Mouse (Mus musculus) CH12.LX (cell line): ENCODE data around the gene Mctp2. TPM values are rescaled to one million over a fixed set of nuclear protein-coding genes. Genes with fewer than 3 reads are reported as not detected.

ENCODE experiments used
- DNase-seq: peaks from one replicate; pipeline ENCODE4 v3.0.0-alpha.2; 2013; ENCODE audit errors: extremely low read depth
- H3K27ac ChIP-seq: 2 replicates; pipeline ENCODE4 v1.5.1; 2012; ENCODE audit warnings: low read depth, mild to moderate bottlenecking, control low read depth, moderate library complexity; ENCODE audit not compliant: insufficient read depth
- H3K27me3 ChIP-seq: replicated peaks from 2 replicates; pipeline ENCODE3; 2012; ENCODE audit warnings: inconsistent platforms
- H3K36me3 ChIP-seq, 2 experiments: replicated peaks in 1 of 2; 2 replicates each; pipeline versions ENCODE3 to v1.6.1; 2012; ENCODE audit warnings: inconsistent platforms in 1 of 2, low read length in 1 of 2, mild to moderate bottlenecking in 1 of 2, mixed read lengths in 1 of 2, moderate library complexity in 1 of 2; ENCODE audit not compliant: control insufficient read depth in 1 of 2, insufficient read depth in 1 of 2
- H3K4me1 ChIP-seq, 2 experiments: 2 replicates each; pipeline ENCODE4 v1.6.1; 2012; ENCODE audit warnings: inconsistent platforms in 1 of 2, moderate library complexity in 1 of 2; ENCODE audit not compliant: insufficient read depth in 2 of 2, control insufficient read depth in 1 of 2
- H3K4me2 ChIP-seq: 2 replicates; pipeline ENCODE4 v1.6.1; 2012; ENCODE audit warnings: low read depth, mild to moderate bottlenecking, control low read depth; ENCODE audit not compliant: poor library complexity, insufficient read depth, severe bottlenecking
- H3K4me3 ChIP-seq, 3 experiments: fragments of 150-350 bp in 1 of 3; sonication (generic) in 1 of 3; replicated peaks in 1 of 3; 2 replicates each; pipeline versions ENCODE3 to v1.5.1; 2011 to 2012; ENCODE audit warnings: low read depth in 2 of 3, low read length in 2 of 3, mild to moderate bottlenecking in 2 of 3, moderate library complexity in 2 of 3, control low read depth in 1 of 3, improper control_type of control experiment in 1 of 3, inconsistent platforms in 1 of 3, mixed read lengths in 1 of 3; ENCODE audit not compliant: poor library complexity in 1 of 3
- H3K79me2 ChIP-seq: replicated peaks from 2 replicates; pipeline ENCODE4 v1.6.1; 2012; ENCODE audit warnings: mild to moderate bottlenecking, moderate library complexity; ENCODE audit not compliant: control insufficient read depth, poor library complexity, insufficient read depth, severe bottlenecking; ENCODE audit errors: extremely low read depth
- H3K9ac ChIP-seq: 2 replicates; pipeline ENCODE4 v1.6.1; 2012; ENCODE audit warnings: low read depth, mild to moderate bottlenecking, control low read depth, moderate library complexity; ENCODE audit not compliant: insufficient read depth
- H3K9me3 ChIP-seq: replicated peaks from 2 replicates; pipeline ENCODE3; 2012; ENCODE audit warnings: low read length, inconsistent platforms, mixed read lengths
- CHD2 ChIP-seq: IDR thresholded peaks from 2 replicates; pipeline ENCODE4 v1.6.1; 2011; ENCODE audit warnings: low read length, improper control_type of control experiment
- E2F4 ChIP-seq: IDR thresholded peaks from 2 replicates; pipeline ENCODE4 v1.6.1; 2011; ENCODE audit warnings: low read depth, low read length, improper control_type of control experiment; ENCODE audit not compliant: insufficient replicate concordance
- GABPA ChIP-seq: IDR thresholded peaks from 2 replicates; pipeline ENCODE4 v1.6.1; 2012; ENCODE audit warnings: low read depth, low read length, improper control_type of control experiment, inconsistent platforms; ENCODE audit not compliant: insufficient replicate concordance
- HCFC1 ChIP-seq: IDR thresholded peaks from 2 replicates; pipeline ENCODE4 v1.6.1; 2012; ENCODE audit warnings: low read depth, mild to moderate bottlenecking, inconsistent platforms, low read length, improper control_type of control experiment
- JUN ChIP-seq: IDR thresholded peaks from 2 replicates; pipeline ENCODE4 v1.6.1; 2011; ENCODE audit warnings: low read depth, mild to moderate bottlenecking, low read length, improper control_type of control experiment, moderate library complexity; ENCODE audit not compliant: insufficient read depth
- JUND ChIP-seq: conservative IDR thresholded peaks from 2 replicates; pipeline ENCODE4 v1.6.1; 2011; ENCODE audit warnings: low read depth, low read length, improper control_type of control experiment
- MAFK ChIP-seq: IDR thresholded peaks from 2 replicates; pipeline ENCODE4 v1.6.1; 2011; ENCODE audit warnings: low read length, improper control_type of control experiment; ENCODE audit not compliant: insufficient replicate concordance
- MAZ ChIP-seq: IDR thresholded peaks from 2 replicates; pipeline ENCODE4 v1.6.1; 2012; ENCODE audit warnings: low read depth, mild to moderate bottlenecking, inconsistent platforms, low read length, improper control_type of control experiment, moderate library complexity
- MEF2A ChIP-seq: IDR thresholded peaks from 2 replicates; pipeline ENCODE4 v1.6.1; 2014; ENCODE audit warnings: low read depth, mild to moderate bottlenecking, inconsistent platforms, low read length, improper control_type of control experiment, borderline replicate concordance
- MYC ChIP-seq: IDR thresholded peaks from 2 replicates; pipeline ENCODE4 v1.6.1; 2011; ENCODE audit warnings: low read depth, mild to moderate bottlenecking, improper control_type of control experiment, low read length
- NELFE ChIP-seq: IDR thresholded peaks from 2 replicates; pipeline ENCODE4 v1.6.1; 2011; ENCODE audit warnings: low read depth, low read length, improper control_type of control experiment
- PAX5 ChIP-seq: IDR thresholded peaks from 2 replicates; pipeline ENCODE4 v1.6.1; 2012; ENCODE audit warnings: low read length, inconsistent platforms, mixed read lengths
- POLR2AphosphoS2 ChIP-seq: IDR thresholded peaks from 2 replicates; pipeline ENCODE4 v1.6.1; 2011; ENCODE audit warnings: low read depth, low read length, improper control_type of control experiment
- SIN3A ChIP-seq: IDR thresholded peaks from 2 replicates; pipeline ENCODE4 v1.6.1; 2012; ENCODE audit warnings: low read length, improper control_type of control experiment, inconsistent platforms
- TBP ChIP-seq: conservative IDR thresholded peaks from 2 replicates; pipeline ENCODE4 v1.6.1; 2011; ENCODE audit warnings: low read depth, low read length, improper control_type of control experiment
- dilution Hi-C: fragments of 300-500 bp; cut with MboI; formaldehyde crosslinking; loops from 2 replicates; pipeline ENCODE4 v1.14.3; 2020; ENCODE audit warnings: low sequenced_read_pairs; ENCODE audit not compliant: extremely low pct_unique_long_range_greater_than_20kb, extremely low pct_ligation_motif_present
- in situ Hi-C: fragments of 300-500 bp; cut with MboI; formaldehyde crosslinking; loops from 3 replicates; pipeline ENCODE4 v1.14.3; 2019; ENCODE audit warnings: low sequenced_read_pairs, low pct_ligation_motif_present, low pct_unique_long_range_greater_than_20kb, mixed read lengths
- polyA plus RNA-seq: library from polyadenylated mRNA; unstranded; fragments of >175 nt; gene quantifications from 2 replicates; pipeline ENCODE4 v1.2.1, GENCODE M21; 2012; ENCODE audit warnings: low read depth; ENCODE audit not compliant: insufficient read length
- total RNA-seq, 2 experiments: library from RNA; depleted of rRNA; stranded (reverse); fragments of 300-350 nt in 1 of 2; fragments of >200 nt in 1 of 2; gene quantifications; 2 replicates each; pipeline ENCODE4 v1.2.3; 2012 to 2014

The Mctp2 gene
- total and polyA plus RNA-seq, 3 experiments: 0.23 to 0.48 (median 0.38) TPM

- TF ChIP-seq HCFC1 (no peak), MAZ (no peak), CHD2 (no peak), MAFK (no peak), JUND (no peak), GABPA (no peak), POLR2AphosphoS2 (no peak), PAX5 (no peak), E2F4 (no peak), NELFE (no peak)
- H3K79me2 ChIP-seq: no peaks in the 10 kb centered on the region
- dilution Hi-C loops: no loop called here
- in situ Hi-C loops: no loop called here
- no peaks in the 10 kb centered on the region for H3K36me3 ChIP-seq
- H3K27ac ChIP-seq: no peak overlapping the region
- H3K4me3 ChIP-seq: no peak overlapping the region
- H3K9me3 ChIP-seq: no peaks in the 10 kb centered on the region
- no peaks in the 10 kb centered on the region for H3K4me1 ChIP-seq
- no peaks in the 10 kb centered on the region for H3K27me3 ChIP-seq
- no peak overlapping the region for H3K9ac ChIP-seq
- no peak overlapping the region for H3K4me2 ChIP-seq
- no peak for DNase-seq
These were observed 8.1 kb upstream of the Mctp2 start for GRCm38 (mm10) chr7:72314395-72315060.

DNA sequence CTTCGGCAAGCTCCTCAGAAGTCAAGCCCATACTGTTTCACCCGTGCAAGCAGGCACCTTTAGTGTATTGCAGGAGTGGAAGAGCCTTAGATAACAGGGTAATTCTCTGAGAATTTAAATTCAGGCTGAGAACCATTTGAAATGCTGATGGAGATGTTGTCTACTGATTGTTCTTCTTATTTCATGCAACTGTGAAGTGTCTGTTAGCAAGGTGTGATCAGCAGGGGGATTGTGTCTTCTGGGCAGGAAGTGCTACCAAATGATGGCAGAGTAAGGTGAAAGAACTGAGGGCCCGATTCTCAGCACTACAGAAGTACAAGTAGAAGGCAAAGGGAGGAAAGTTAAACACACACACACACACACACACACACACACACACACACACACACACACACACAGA lies 7.5 kb upstream of the Mctp2 start:
- TF ChIP-seq TBP: no peak
- no peak for TF ChIP-seq NELFE
- no peak for TF ChIP-seq CHD2
- TF ChIP-seq POLR2AphosphoS2: no peak
- TF ChIP-seq JUN: no peak
- no peak for TF ChIP-seq E2F4
- TF ChIP-seq MYC: no peak
- TF ChIP-seq MEF2A: no peak
- TF ChIP-seq SIN3A: no peak
- TF ChIP-seq MAZ: no peak
- no peak for TF ChIP-seq JUND
- DNase-seq: no peak
- Histone ChIP-seq H3K27me3 (no peaks in the 10 kb centered on the region), H3K9me3 (no peaks in the 10 kb centered on the region), H3K4me3 (no peak overlapping the region), H3K27ac (no peak overlapping the region), H3K9ac (no peak overlapping the region), H3K4me2 (no peak overlapping the region), H3K36me3 (no peaks in the 10 kb centered on the region), H3K79me2 (no peaks in the 10 kb centered on the region), H3K4me1 (no peaks in the 10 kb centered on the region)
- dilution Hi-C loops (no loop called here), in situ Hi-C loops (no loop called here)
